Mouse (Mus musculus) midbrain, embryonic 12.5 days (tissue): ENCODE measurements around the gene Rims3. TPM values are rescaled to one million over a fixed set of nuclear protein-coding genes. Genes with fewer than 3 reads are reported as not detected.

Experiments used
- ATAC-seq: fragments of 200-750 bp; cut with Nextera tagmentation; 2 replicates; pipeline ENCODE4 v1.8.0; 2017; ENCODE audit warnings: low read depth, moderate TSS enrichment, moderate library complexity; ENCODE audit not compliant: low FRiP score
- H3K27ac ChIP-seq: fragments of 300-500 bp; sonication (generic); replicated peaks from 2 replicates; pipeline ENCODE4 v1.5.1; 2016; ENCODE audit warnings: mild to moderate bottlenecking
- H3K27me3 ChIP-seq: fragments of 300-500 bp; sonication (generic); 2 replicates; pipeline ENCODE4 v1.6.1; 2016; ENCODE audit warnings: mild to moderate bottlenecking
- H3K36me3 ChIP-seq: fragments of 300-500 bp; sonication (generic); 2 replicates; pipeline ENCODE4 v1.6.1; 2016
- H3K4me1 ChIP-seq: fragments of 300-500 bp; sonication (generic); 2 replicates; pipeline ENCODE4 v1.6.1; 2016
- H3K4me2 ChIP-seq: fragments of 300-500 bp; sonication (generic); replicated peaks from 2 replicates; pipeline ENCODE4 v1.6.1; 2016; ENCODE audit warnings: mild to moderate bottlenecking, moderate library complexity
- H3K4me3 ChIP-seq: fragments of 300-500 bp; sonication (generic); 2 replicates; pipeline ENCODE4 v1.5.1; 2016; ENCODE audit warnings: mild to moderate bottlenecking
- H3K9ac ChIP-seq: fragments of 300-500 bp; sonication (generic); replicated peaks from 2 replicates; pipeline ENCODE4 v1.6.1; 2016; ENCODE audit warnings: mild to moderate bottlenecking, moderate library complexity
- H3K9me3 ChIP-seq: fragments of 300-500 bp; sonication (generic); 2 replicates; pipeline ENCODE4 v1.6.1; 2016; ENCODE audit warnings: mild to moderate bottlenecking
- WGBS: fragments of 180-500 bp; shearing (Covaris S2); methylation state at CpG from one replicate; pipeline ENCODE4 v1.1.7; 2016; 5-methylcytosine and 5-hydroxymethylcytosine counted together
- microRNA-seq: library from miRNA; unstranded; fragments of <30 nt; microRNA quantifications from one replicate; pipeline ENCODE4, GENCODE M21; 2017
- polyA plus RNA-seq: library from polyadenylated mRNA; unstranded; fragments of >200 nt; fragmentation: Nextera tagmentation; extraction: Ambion mirVana; gene quantifications from 2 replicates; pipeline ENCODE4 v1.2.1, GENCODE M21; 2016

Rims3 gene
- polyA plus RNA-seq, 1 experiment from 2014 or later: 6.9 TPM

GRCm38 (mm10) chr4:120930736-120931135 lies 76.1 kb downstream of the Rims3 start:
- Histone ChIP-seq H3K27me3 (no peaks in the 10 kb centered on the region), H3K9ac (no peak overlapping the region), H3K36me3 (peaks cover 10% of the 10 kb centered on the region; the same call in 1 of the 2 replicates), H3K4me1 (no peaks in the 10 kb centered on the region), H3K27ac (no peak overlapping the region), H3K4me2 (no peak overlapping the region), H3K9me3 (no peaks in the 10 kb centered on the region), H3K4me3 (no peak overlapping the region)
- WGBS: 95% methylated on average over 18 of the region's 18 CpGs
- no peak for ATAC-seq

- Histone ChIP-seq H3K27me3 (no peaks in the 10 kb centered on the region), H3K9ac (no peak overlapping the region), H3K36me3 (peaks cover 10% of the 10 kb centered on the region; the same call in 1 of the 2 replicates), H3K4me1 (no peaks in the 10 kb centered on the region), H3K4me3 (no peak overlapping the region), H3K4me2 (no peak overlapping the region), H3K9me3 (no peaks in the 10 kb centered on the region), H3K27ac (no peak overlapping the region)
- 94% methylated on average over 3 of the region's 3 CpGs for WGBS
- no peak for ATAC-seq
These were observed 80.4 kb downstream of the Rims3 start for GRCm38 (mm10) chr4:120935006-120935405.

Small RNA genes lying within 50 kb of the gene (microRNA-seq; reads per million reads assigned to microRNA genes)
- gene Gm23936: not detected

Other genes with a start within 250 kb of the Rims3 start
- 5.3 and 5.4 TPM in 2 replicates for gene Cited4, start 188.2 kb upstream of the Rims3 start, polyA plus RNA-seq
- gene Kcnq4, start 106.2 kb upstream of the Rims3 start, polyA plus RNA-seq: 3.1 and 3.7 TPM in 2 replicates
- gene Nfyc, start 23.2 kb upstream of the Rims3 start, polyA plus RNA-seq: 100 and 108 TPM in 2 replicates
- 34.6 and 34.8 TPM in 2 replicates for gene Exo5, start 70.2 kb downstream of the Rims3 start, polyA plus RNA-seq
- 11.2 and 12.2 TPM in 2 replicates for gene Zfp69, start 96.9 kb downstream of the Rims3 start, polyA plus RNA-seq
- 30.7 and 34.0 TPM in 2 replicates for gene Smap2, start 162.4 kb downstream of the Rims3 start, polyA plus RNA-seq
- 9.8 and 17.9 TPM in 2 replicates for gene Col9a2, start 184.6 kb downstream of the Rims3 start, polyA plus RNA-seq
- gene Zmpste24, start 243.4 kb downstream of the Rims3 start, polyA plus RNA-seq: 29.8 and 32.0 TPM in 2 replicates